Mouse (Mus musculus) heart, postnatal 0 days (tissue): Measurements from ENCODE around the gene 1700042G07Rik.

Experiments used
- CTCF ChIP-seq: IDR thresholded peaks from 2 replicates; pipeline ENCODE4 v1.5.1; 2016; ENCODE audit warnings: antibody characterized with exemption, control low read depth, low read depth
- EP300 ChIP-seq: IDR thresholded peaks from 2 replicates; pipeline ENCODE4 v1.6.1; 2016; ENCODE audit warnings: antibody characterized with exemption, low read depth

GRCm38 (mm10) chr4:116206531-116206930, 33.4 kb downstream of the 1700042G07Rik start:
- TF ChIP-seq CTCF: no peak
- no peak for TF ChIP-seq EP300
